Mouse (Mus musculus): ENCODE measurements at regions not wholly inside any gene's neighbourhood (a gene's known extent, or its start where the extent isn't known, plus 50 kb on each side); places are given as distances from the start of the nearest gene placed in this dataset.
"Not testable (repeated sequence)": the region's sequence is repeated elsewhere in the genome, so short reads cannot be mapped to it uniquely, and the experiment has no call there.

- no peaks in the 10 kb centered on the region for H3K4me1 ChIP-seq (replicated peaks)
- no peak overlapping the region for H3K27ac ChIP-seq (replicated peaks)
- H3K36me3 ChIP-seq, result no peaks in the 10 kb centered on the region
- H3K9ac ChIP-seq, result no peak overlapping the region
- H3K4me3 ChIP-seq, result no peak overlapping the region
- no peaks in the 10 kb centered on the region for H3K27me3 ChIP-seq
- no peak overlapping the region for H3K4me2 ChIP-seq
- ATAC-seq (ENCODE audit: low FRiP score, low read depth), result no peak
- H3K9me3 ChIP-seq, result no peaks in the 10 kb centered on the region
Observed at GRCm38 (mm10) chr4:28064935-28065334, 748.0 kb upstream of the Epha7 start.

DNA sequence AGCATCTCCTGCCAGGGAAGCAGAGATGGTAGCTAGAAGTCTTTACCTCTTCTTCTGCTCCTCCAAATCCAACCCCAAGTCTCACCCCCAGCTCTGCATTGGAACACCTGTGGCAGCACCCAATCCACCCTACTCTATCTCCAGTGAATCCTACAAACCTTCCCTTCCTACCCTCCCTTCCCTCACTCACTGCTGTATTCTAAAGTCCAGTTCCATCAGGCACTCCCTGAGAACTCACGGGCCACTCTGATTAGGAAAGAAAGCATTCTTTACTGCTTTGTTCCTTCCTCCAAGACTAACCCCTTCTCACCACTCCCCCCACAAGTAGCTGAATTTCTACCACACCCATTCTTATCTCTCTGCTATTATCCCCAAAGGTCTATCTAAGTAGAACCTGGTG is 747.1 kb upstream of the Epha7 start:
- H3K36me3 ChIP-seq, result no peaks in the 10 kb centered on the region
- no peak overlapping the region for H3K4me3 ChIP-seq
- H3K27me3 ChIP-seq, result no peaks in the 10 kb centered on the region
- H3K27ac ChIP-seq (replicated peaks), result no peak overlapping the region
- no peaks in the 10 kb centered on the region for H3K9me3 ChIP-seq
- no peak overlapping the region for H3K9ac ChIP-seq
- no peak for ATAC-seq (ENCODE audit: low FRiP score, low read depth)
- 57% methylated on average over 1 of the region's 1 CpGs for WGBS
- no peak overlapping the region for H3K4me2 ChIP-seq
- H3K4me1 ChIP-seq (replicated peaks), result no peaks in the 10 kb centered on the region

DNA sequence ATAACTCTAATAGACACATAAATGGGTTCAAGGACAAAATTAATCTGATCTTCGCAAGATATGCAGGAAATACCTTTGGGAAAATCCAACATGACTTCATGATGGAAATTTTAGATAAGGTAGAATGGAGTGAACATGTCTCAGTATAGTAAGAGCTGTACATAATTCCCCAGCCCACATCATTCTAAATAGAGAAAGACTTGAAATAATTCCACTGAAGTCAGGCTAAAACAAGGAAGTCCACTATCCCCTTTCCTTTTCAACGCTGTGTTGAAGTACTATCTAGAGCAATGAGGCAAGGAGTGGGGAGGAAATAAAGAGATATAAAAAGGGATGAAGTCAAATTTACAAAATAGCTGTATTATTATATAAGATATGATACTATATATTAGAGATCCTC is 733.9 kb upstream of the Epha7 start:
- no peaks in the 10 kb centered on the region for H3K27me3 ChIP-seq
- no peak overlapping the region for H3K27ac ChIP-seq (replicated peaks)
- ATAC-seq (ENCODE audit: low FRiP score, low read depth), result no peak
- no peak overlapping the region for H3K4me2 ChIP-seq
- 86% methylated on average over 2 of the region's 2 CpGs for WGBS
- no peak overlapping the region for H3K9ac ChIP-seq
- no peaks in the 10 kb centered on the region for H3K36me3 ChIP-seq
- H3K4me1 ChIP-seq (replicated peaks), result no peaks in the 10 kb centered on the region
- H3K4me3 ChIP-seq, result no peak overlapping the region
- H3K9me3 ChIP-seq, result no peaks in the 10 kb centered on the region

DNA sequence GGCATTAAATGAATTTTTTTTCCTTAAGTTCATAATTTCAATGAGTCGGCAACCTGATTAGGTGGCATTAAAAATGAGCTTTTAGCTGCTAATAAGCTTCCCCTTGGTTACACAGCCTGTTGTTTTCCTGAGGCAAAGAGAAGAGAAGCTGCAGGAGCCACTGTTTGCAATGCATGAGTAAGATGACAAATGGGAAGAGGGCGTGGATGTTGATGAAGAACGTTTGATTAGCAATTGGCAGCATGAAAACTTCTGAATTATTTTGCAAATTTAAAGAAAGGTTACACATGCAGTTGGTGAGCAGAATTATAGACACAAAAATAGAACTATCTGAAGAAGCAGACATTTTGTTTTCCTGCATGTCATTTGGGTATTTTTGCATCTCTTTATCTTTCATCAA is 720.1 kb upstream of the Epha7 start:
- Histone ChIP-seq H3K27ac (replicated peaks) (no peak overlapping the region), H3K27me3 (no peaks in the 10 kb centered on the region), H3K9me3 (no peaks in the 10 kb centered on the region), H3K36me3 (no peaks in the 10 kb centered on the region), H3K4me2 (no peak overlapping the region), H3K4me1 (replicated peaks) (no peaks in the 10 kb centered on the region), H3K9ac (no peak overlapping the region), H3K4me3 (no peak overlapping the region)
- WGBS, result 51% methylated on average over 3 of the region's 3 CpGs
- ATAC-seq (ENCODE audit: low FRiP score, low read depth), result no peak

GRCm38 (mm10) chr4:28143165-28143564 is 669.8 kb upstream of the Epha7 start:
- H3K27me3 ChIP-seq, result no peaks in the 10 kb centered on the region
- peak; percentile 93 for ATAC-seq (ENCODE audit: low FRiP score, low read depth)
- H3K27ac ChIP-seq (replicated peaks), result peak overlapping the region; percentile 37; the same call in 1 of the 2 replicates
- H3K9me3 ChIP-seq, result no peaks in the 10 kb centered on the region
- 27% methylated on average over 8 of the region's 8 CpGs for WGBS
- H3K9ac ChIP-seq, result peak overlapping the region; percentile 9; the same call in 1 of the 2 replicates
- H3K4me3 ChIP-seq, result peak overlapping the region; percentile 30
- H3K36me3 ChIP-seq, result no peaks in the 10 kb centered on the region
- no peaks in the 10 kb centered on the region for H3K4me1 ChIP-seq (replicated peaks)
- peak overlapping the region; percentile 50 for H3K4me2 ChIP-seq

DNA sequence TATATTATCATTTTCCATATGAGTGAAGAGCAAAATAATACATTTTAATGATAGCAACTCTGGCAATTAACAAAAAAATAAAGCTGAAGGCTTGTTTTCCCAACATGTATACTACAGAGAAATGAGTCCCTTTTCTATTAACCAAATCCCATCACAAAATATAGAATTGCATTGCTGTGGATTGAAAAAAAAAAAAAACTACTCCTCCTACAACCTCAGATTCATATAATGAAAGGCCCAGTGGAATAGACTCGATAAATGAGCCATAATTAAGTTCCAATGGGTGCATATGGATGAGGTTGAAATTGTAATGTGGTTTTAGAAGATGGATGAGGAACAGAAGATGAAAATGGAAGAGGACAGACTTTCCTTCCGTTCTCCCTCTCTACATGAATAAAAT is 657.8 kb upstream of the Epha7 start:
- Histone ChIP-seq H3K4me3 (no peak overlapping the region), H3K9ac (no peak overlapping the region), H3K36me3 (no peaks in the 10 kb centered on the region), H3K9me3 (no peaks in the 10 kb centered on the region), H3K27me3 (no peaks in the 10 kb centered on the region), H3K27ac (replicated peaks) (no peak overlapping the region), H3K4me1 (replicated peaks) (no peaks in the 10 kb centered on the region), H3K4me2 (no peak overlapping the region)
- no peak for ATAC-seq (ENCODE audit: low FRiP score, low read depth)
- 65% methylated on average over 2 of the region's 2 CpGs for WGBS

DNA sequence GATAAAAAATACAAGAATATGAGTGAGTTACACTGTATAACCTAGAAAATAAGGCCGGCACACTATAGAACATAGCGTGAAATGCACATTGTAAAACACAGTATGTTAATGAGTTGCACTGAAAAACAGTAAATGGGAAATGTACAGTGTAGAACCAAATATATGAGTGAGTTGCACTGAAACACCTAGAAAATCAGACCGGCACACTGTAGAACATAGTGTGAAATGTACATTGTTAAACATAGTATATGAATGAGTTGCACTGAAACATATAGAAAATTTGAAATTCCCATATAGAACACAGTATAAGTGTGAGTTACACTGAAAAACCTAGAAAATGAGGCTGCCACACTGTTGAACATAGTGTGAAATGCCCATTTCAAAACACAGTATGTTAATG is 636.2 kb upstream of the Epha7 start:
- Histone ChIP-seq H3K4me1 (replicated peaks) (no peaks in the 10 kb centered on the region), H3K4me2 (no peak overlapping the region), H3K9ac (no peak overlapping the region), H3K9me3 (peaks cover 5% of the 10 kb centered on the region; the same call in 1 of the 2 replicates), H3K36me3 (no peaks in the 10 kb centered on the region), H3K27me3 (no peaks in the 10 kb centered on the region), H3K4me3 (no peak overlapping the region), H3K27ac (replicated peaks) (no peak overlapping the region)
- 71% methylated on average over 3 of the region's 3 CpGs for WGBS
- peak; percentile 99 for ATAC-seq (ENCODE audit: low FRiP score, low read depth)

GRCm38 (mm10) chr4:28190861-28191260 is 622.1 kb upstream of the Epha7 start:
- no peak overlapping the region for H3K4me3 ChIP-seq
- WGBS, result 70% methylated on average over 5 of the region's 5 CpGs
- no peak overlapping the region for H3K4me2 ChIP-seq
- ATAC-seq (ENCODE audit: low FRiP score, low read depth), result no peak
- no peak overlapping the region for H3K27ac ChIP-seq (replicated peaks)
- H3K36me3 ChIP-seq, result no peaks in the 10 kb centered on the region
- H3K9me3 ChIP-seq, result no peaks in the 10 kb centered on the region
- H3K4me1 ChIP-seq (replicated peaks), result no peaks in the 10 kb centered on the region
- no peak overlapping the region for H3K9ac ChIP-seq
- no peaks in the 10 kb centered on the region for H3K27me3 ChIP-seq

- Histone ChIP-seq H3K4me1 (replicated peaks) (no peaks in the 10 kb centered on the region), H3K36me3 (no peaks in the 10 kb centered on the region), H3K4me3 (no peak overlapping the region), H3K27ac (replicated peaks) (no peak overlapping the region), H3K9ac (no peak overlapping the region), H3K4me2 (no peak overlapping the region), H3K27me3 (no peaks in the 10 kb centered on the region), H3K9me3 (no peaks in the 10 kb centered on the region)
- 33% methylated on average over 2 of the region's 2 CpGs for whole genome bisulfite sequencing
- no peak for ATAC-seq (ENCODE audit: low FRiP score, low read depth)
Observed at GRCm38 (mm10) chr4:28227594-28228208, 585.2 kb upstream of the Epha7 start.

DNA sequence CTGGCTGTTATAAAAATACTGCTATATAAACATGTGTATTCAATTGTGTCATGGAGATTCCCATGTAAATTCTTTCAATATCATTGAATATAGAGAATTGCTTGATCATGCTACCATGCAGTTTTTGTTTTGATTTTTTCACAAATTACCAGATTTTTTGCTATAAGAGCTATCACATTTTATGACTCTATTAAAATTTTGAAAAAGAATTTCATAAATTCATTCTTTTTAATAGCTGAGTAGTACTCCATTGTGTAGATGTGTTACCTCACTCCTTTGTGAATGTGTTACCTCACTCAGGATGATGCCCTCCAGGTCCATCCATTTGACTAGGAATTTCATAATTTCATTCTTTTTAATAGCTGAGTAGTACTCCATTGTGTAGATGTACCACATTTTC is 577.4 kb upstream of the Epha7 start:
- not testable (repeated sequence) for H3K4me3 ChIP-seq, H3K36me3 ChIP-seq, H3K4me2 ChIP-seq

GRCm38 (mm10) chr4:28242272-28242671 is 570.7 kb upstream of the Epha7 start:
- H3K9ac ChIP-seq, result no peak overlapping the region
- no peak overlapping the region for H3K4me3 ChIP-seq
- H3K4me1 ChIP-seq (replicated peaks), result no peaks in the 10 kb centered on the region
- ATAC-seq (ENCODE audit: low FRiP score, low read depth), result no peak
- H3K27me3 ChIP-seq, result no peaks in the 10 kb centered on the region
- no peak overlapping the region for H3K27ac ChIP-seq (replicated peaks)
- 88% methylated on average over 1 of the region's 1 CpGs for WGBS
- no peak overlapping the region for H3K4me2 ChIP-seq
- no peaks in the 10 kb centered on the region for H3K9me3 ChIP-seq
- no peaks in the 10 kb centered on the region for H3K36me3 ChIP-seq

More for the DNA sequence above, 577.4 kb upstream of the Epha7 start:
- H3K27ac ChIP-seq (replicated peaks); H3K4me1 ChIP-seq (replicated peaks); ATAC-seq (ENCODE audit: low FRiP score, low read depth); H3K9me3 ChIP-seq; H3K27me3 ChIP-seq; H3K9ac ChIP-seq: not testable (repeated sequence)
